Mouse (Mus musculus) testis, adult 2 months (tissue): ENCODE data around the gene Ankrd12. TPM values are rescaled to one million over a fixed set of nuclear protein-coding genes. Genes with fewer than 3 reads are reported as not detected.
A peak's percentile ranks its signal among the peaks of the same experiment; 100 is the strongest.

Source experiments
- H3K27ac ChIP-seq: fragments of 200-500 bp; 2 replicates; pipeline ENCODE4 v1.5.1; 2012; ENCODE audit warnings: low read depth, low read length; ENCODE audit not compliant: control insufficient read depth, insufficient read depth
- H3K27me3 ChIP-seq: fragments of 200-500 bp; 2 replicates; pipeline ENCODE4 v1.6.1; 2012; ENCODE audit warnings: mild to moderate bottlenecking, low read length, moderate library complexity; ENCODE audit not compliant: control insufficient read depth, insufficient read depth
- H3K36me3 ChIP-seq: fragments of 200-500 bp; 2 replicates; pipeline ENCODE4 v1.6.1; 2012; ENCODE audit warnings: mild to moderate bottlenecking, low read length; ENCODE audit not compliant: control insufficient read depth, insufficient read depth
- H3K4me1 ChIP-seq: fragments of 200-500 bp; 2 replicates; pipeline ENCODE4 v1.6.1; 2012; ENCODE audit warnings: low read length; ENCODE audit not compliant: control insufficient read depth, insufficient read depth
- H3K4me3 ChIP-seq: fragments of 200-500 bp; 2 replicates; pipeline ENCODE4 v1.5.1; 2012; ENCODE audit warnings: low read depth, mild to moderate bottlenecking, low read length, moderate library complexity, mixed read lengths; ENCODE audit not compliant: control insufficient read depth
- CTCF ChIP-seq: fragments of 200-500 bp; IDR thresholded peaks from 2 replicates; pipeline ENCODE4 v1.5.1; 2012; ENCODE audit warnings: low read depth, mild to moderate bottlenecking, inconsistent platforms, low read length, moderate library complexity; ENCODE audit not compliant: control insufficient read depth, insufficient read depth, insufficient replicate concordance
- POLR2A ChIP-seq: fragments of 200-500 bp; IDR thresholded peaks from 2 replicates; pipeline ENCODE4 v1.6.1; 2012; ENCODE audit warnings: low read depth, mild to moderate bottlenecking, inconsistent platforms, low read length, moderate library complexity; ENCODE audit not compliant: control insufficient read depth
- polyA plus RNA-seq: library from polyadenylated mRNA; depleted of rRNA; stranded (reverse); fragments of >200 nt; gene quantifications from 2 replicates; pipeline ENCODE4 v1.2.3, GENCODE M21; 2012

Ankrd12 gene
- polyA plus RNA-seq, 1 experiment = 11.0 TPM

GRCm38 (mm10) chr17:65952083-65952482, 124.8 kb downstream of the Ankrd12 start:
- H3K36me3 ChIP-seq = no peaks in the 10 kb centered on the region; the same call in 1 of the 2 replicates
- H3K4me3 ChIP-seq = no peak overlapping the region
- TF ChIP-seq POLR2A (no peak), CTCF (no peak)
- no peak overlapping the region for H3K27ac ChIP-seq
- H3K4me1 ChIP-seq = peaks cover 10% of the 10 kb centered on the region
- no peaks in the 10 kb centered on the region for H3K27me3 ChIP-seq

GRCm38 (mm10) chr17:65950622-65951404, 126.1 kb downstream of the Ankrd12 start, which contains the start of gene Twsg1:
TSS of gene Twsg1 (minus strand) at chr17:65951226.
- Histone ChIP-seq H3K4me1 (peaks cover 5% of the 10 kb centered on the region), H3K36me3 (no peaks in the 10 kb centered on the region; the same call in 1 of the 2 replicates), H3K27me3 (no peaks in the 10 kb centered on the region), H3K4me3 (peak within 1 kb of the TSS; percentile 95), H3K27ac (peak within 1 kb of the TSS; percentile 85)
- peak; percentile 67; the same call in 1 of the 2 replicates for TF ChIP-seq POLR2A
- peak; percentile 33; the same call in 1 of the 2 replicates for TF ChIP-seq CTCF

DNA sequence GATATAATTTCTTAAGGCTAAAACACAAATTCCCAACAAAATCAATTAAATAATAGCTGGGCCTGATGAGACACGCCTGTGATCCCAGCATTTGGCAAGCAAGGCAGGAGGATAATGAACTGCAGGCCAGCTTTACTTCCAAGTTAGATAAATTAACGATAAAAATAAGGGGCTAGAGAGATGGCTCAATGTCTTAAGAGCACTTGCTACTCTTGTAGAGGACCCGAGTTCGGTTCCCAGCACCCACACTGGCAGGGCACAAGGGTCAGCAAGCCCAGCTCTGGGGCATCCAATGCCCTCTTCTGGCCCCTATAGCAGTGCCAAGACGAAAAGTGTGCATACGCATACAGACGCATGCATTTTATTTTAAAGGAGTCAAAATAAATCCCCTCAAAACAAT, 126.7 kb downstream of the Ankrd12 start:
- H3K36me3 ChIP-seq = no peaks in the 10 kb centered on the region; the same call in 1 of the 2 replicates
- peak overlapping the region; percentile 85 for H3K27ac ChIP-seq
- H3K27me3 ChIP-seq = no peaks in the 10 kb centered on the region
- H3K4me1 ChIP-seq = peaks cover 5% of the 10 kb centered on the region
- no peak for TF ChIP-seq POLR2A
- TF ChIP-seq CTCF = no peak
- peak overlapping the region; percentile 95 for H3K4me3 ChIP-seq

GRCm38 (mm10) chr17:65947307-65947706, 129.6 kb downstream of the Ankrd12 start:
- H3K36me3 ChIP-seq = no peaks in the 10 kb centered on the region; the same call in 1 of the 2 replicates
- H3K4me3 ChIP-seq = no peak overlapping the region
- H3K27ac ChIP-seq = no peak overlapping the region
- no peak for TF ChIP-seq POLR2A
- no peak for TF ChIP-seq CTCF
- H3K27me3 ChIP-seq = no peaks in the 10 kb centered on the region
- H3K4me1 ChIP-seq = peaks cover 5% of the 10 kb centered on the region

DNA sequence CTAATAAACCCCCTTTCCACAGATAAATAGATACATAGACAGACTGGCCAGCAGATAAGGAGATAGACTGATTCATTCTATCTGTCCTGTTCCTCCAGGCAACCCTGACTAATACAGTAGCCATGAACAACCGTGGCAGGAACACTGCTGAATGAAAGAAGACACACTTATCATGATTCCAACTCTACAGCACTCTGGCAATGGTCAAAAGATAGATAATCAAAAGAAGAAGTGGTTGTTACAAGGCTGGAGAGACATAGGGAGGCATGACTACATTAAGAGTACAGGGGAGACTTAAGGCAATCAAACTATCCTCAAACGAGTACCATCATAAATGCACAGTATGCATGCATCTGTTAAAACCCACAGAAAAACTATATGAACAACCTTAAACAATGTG, 131.5 kb downstream of the Ankrd12 start:
- no peak overlapping the region for H3K27ac ChIP-seq
- TF ChIP-seq CTCF (no peak), POLR2A (no peak)
- H3K36me3 ChIP-seq = no peaks in the 10 kb centered on the region; the same call in 1 of the 2 replicates

DNA sequence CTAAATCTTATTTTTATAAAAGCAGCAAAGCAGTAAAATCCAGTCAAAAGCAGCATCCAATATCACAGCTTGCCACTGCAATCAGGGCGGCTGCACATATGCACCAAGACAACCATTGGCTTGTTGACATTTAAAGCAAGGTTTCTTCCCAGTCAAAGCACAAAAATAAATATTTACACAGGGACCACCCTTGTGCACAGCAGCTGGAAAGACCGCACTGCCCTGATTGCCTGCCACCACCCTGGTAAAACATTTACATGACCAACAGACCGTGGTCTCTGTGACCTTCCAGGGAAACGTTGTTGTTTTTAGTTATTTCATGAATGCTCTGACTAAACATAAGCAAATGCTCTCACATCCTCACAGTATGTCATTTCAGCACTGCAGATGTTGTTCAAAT, 134.5 kb downstream of the Ankrd12 start:
- TF ChIP-seq POLR2A = no peak
- no peak for TF ChIP-seq CTCF

More for the DNA sequence above, 131.5 kb downstream of the Ankrd12 start:
- Histone ChIP-seq H3K4me1 (no peaks in the 10 kb centered on the region; the same call in none of the 2 replicates), H3K4me3 (no peak overlapping the region), H3K27me3 (no peaks in the 10 kb centered on the region)

GRCm38 (mm10) chr17:65941275-65941674, 135.6 kb downstream of the Ankrd12 start:
- Histone ChIP-seq H3K4me1 (no peaks in the 10 kb centered on the region), H3K27ac (no peak overlapping the region), H3K4me3 (no peak overlapping the region), H3K27me3 (no peaks in the 10 kb centered on the region), H3K36me3 (no peaks in the 10 kb centered on the region)
- TF ChIP-seq CTCF = no peak
- TF ChIP-seq POLR2A = no peak

More for the DNA sequence above, 134.5 kb downstream of the Ankrd12 start:
- H3K27ac ChIP-seq = no peak overlapping the region
- no peak overlapping the region for H3K4me3 ChIP-seq
- H3K27me3 ChIP-seq = no peaks in the 10 kb centered on the region
- no peaks in the 10 kb centered on the region for H3K4me1 ChIP-seq
- H3K36me3 ChIP-seq = no peaks in the 10 kb centered on the region

- no peaks in the 10 kb centered on the region for H3K27me3 ChIP-seq
- no peaks in the 10 kb centered on the region for H3K4me1 ChIP-seq
- H3K4me3 ChIP-seq = no peak overlapping the region
- no peaks in the 10 kb centered on the region for H3K36me3 ChIP-seq
- no peak overlapping the region for H3K27ac ChIP-seq
- TF ChIP-seq CTCF (no peak), POLR2A (no peak)
Measured at GRCm38 (mm10) chr17:65940221-65940620, 136.7 kb downstream of the Ankrd12 start.
